Mouse (Mus musculus) heart, adult 2 months (tissue): ENCODE measurements around the gene Prodh2. TPM values are rescaled to one million over a fixed set of nuclear protein-coding genes. Genes with fewer than 3 reads are reported as not detected.
A peak's percentile ranks its signal among the peaks of the same experiment; 100 is the strongest.

Experiments
- DNase-seq, 2 experiments: peaks; one replicate each; pipeline ENCODE4 v3.0.0; 2021
- H3K27ac ChIP-seq: fragments of 200-600 bp; 2 replicates; pipeline ENCODE4 v1.8.1; 2022
- H3K27me3 ChIP-seq: fragments of 200-500 bp; 2 replicates; pipeline ENCODE4 v1.6.1; 2012; ENCODE audit warnings: mild to moderate bottlenecking, low read length, inconsistent platforms, mixed read lengths; ENCODE audit not compliant: control insufficient read depth, insufficient read depth
- H3K36me3 ChIP-seq: fragments of 200-500 bp; 2 replicates; pipeline ENCODE4 v1.6.1; 2012; ENCODE audit warnings: low read length, inconsistent platforms; ENCODE audit not compliant: control insufficient read depth, insufficient read depth
- H3K4me1 ChIP-seq: fragments of 200-500 bp; 2 replicates; pipeline ENCODE4 v1.6.1; 2011; ENCODE audit warnings: low read length; ENCODE audit not compliant: control insufficient read depth, insufficient read depth
- H3K4me3 ChIP-seq: fragments of 200-600 bp; 2 replicates; pipeline ENCODE4 v1.8.1; 2022
- H3K79me2 ChIP-seq: fragments of 200-500 bp; replicated peaks from 2 replicates; pipeline ENCODE4 v1.6.1; 2012; ENCODE audit warnings: mild to moderate bottlenecking, inconsistent platforms, low read length, moderate library complexity, mixed read lengths; ENCODE audit not compliant: control insufficient read depth, insufficient read depth
- H3K9ac ChIP-seq: fragments of 200-500 bp; 2 replicates; pipeline ENCODE4 v1.6.1; 2012; ENCODE audit warnings: low read depth, mild to moderate bottlenecking, control low read depth, inconsistent platforms, low read length, mixed read lengths
- CTCF ChIP-seq: fragments of 200-600 bp; IDR thresholded peaks from 2 replicates; pipeline ENCODE4 v1.8.1; 2022; ENCODE audit warnings: antibody characterized with exemption, mild to moderate bottlenecking, moderate library complexity
- EP300 ChIP-seq: fragments of 200-500 bp; IDR thresholded peaks from 2 replicates; pipeline ENCODE4 v1.6.1; 2011; ENCODE audit warnings: low read depth, low read length, control low read depth; ENCODE audit not compliant: insufficient read depth
- POLR2A ChIP-seq: fragments of 200-500 bp; IDR thresholded peaks from 2 replicates; pipeline ENCODE4 v1.6.1; 2011; ENCODE audit warnings: mild to moderate bottlenecking, low read depth, low read length, control low read depth; ENCODE audit not compliant: insufficient read depth
- WGBS: fragments of 180-500 bp; shearing (Covaris S2); methylation state at CpG from one replicate; pipeline ENCODE4 v1.1.7; 2018; 5-methylcytosine and 5-hydroxymethylcytosine counted together
- intact Hi-C: fragments of 180-260 bp; cut with DNase I; formaldehyde crosslinking; loops from one replicate; pipeline ENCODE4 v1.15.1; 2025
- polyA plus RNA-seq: library from polyadenylated mRNA; depleted of rRNA; stranded (reverse); fragments of >200 nt; gene quantifications from 2 replicates; pipeline ENCODE4 v1.2.3, GENCODE M21; 2012
- total RNA-seq, 2 experiments: library from RNA; stranded (reverse); gene quantifications; 2 replicates each; pipeline ENCODE4 v1.2.3; 2021

Gene Prodh2
- total and polyA plus RNA-seq, 3 experiments: not detected

GRCm38 (mm10) chr7:30550603-30551002 is 57.2 kb downstream of the Prodh2 start:
- no peak for DNase-seq
- intact Hi-C loops: loop anchor here (2.0 kb wide), 1 partner anchor 16 kb away; the partner anchor contains the start of gene Arhgap33
- Histone ChIP-seq H3K36me3 (no peaks in the 10 kb centered on the region), H3K79me2 (no peaks in the 10 kb centered on the region), H3K4me1 (no peaks in the 10 kb centered on the region; the same call in 1 of the 2 replicates), H3K27ac (no peak overlapping the region), H3K27me3 (no peaks in the 10 kb centered on the region), H3K9ac (no peak overlapping the region), H3K4me3 (no peak overlapping the region)
- TF ChIP-seq CTCF (no peak), POLR2A (no peak), EP300 (no peak)
- 93% methylated on average over 1 of the region's 1 CpGs for WGBS

GRCm38 (mm10) chr7:30551445-30552101 is 58.2 kb downstream of the Prodh2 start:
- no peaks in the 10 kb centered on the region; the same call in 1 of the 2 replicates for H3K4me1 ChIP-seq
- peak overlapping the region; percentile 60 for H3K4me3 ChIP-seq
- no peaks in the 10 kb centered on the region for H3K27me3 ChIP-seq
- peak overlapping the region; percentile 78 for H3K9ac ChIP-seq
- H3K79me2 ChIP-seq: no peaks in the 10 kb centered on the region
- DNase-seq: no peak
- peak; percentile 19; the same call in 1 of the 2 replicates for TF ChIP-seq EP300
- peak; percentile 77 for TF ChIP-seq CTCF
- TF ChIP-seq POLR2A: no peak
- H3K27ac ChIP-seq: peak overlapping the region; percentile 99
- intact Hi-C loops: loop anchor here (2.0 kb wide), 1 partner anchor 17 kb away; the partner anchor contains the start of gene Arhgap33
- WGBS: 2% methylated on average over 10 of the region's 10 CpGs
- H3K36me3 ChIP-seq: no peaks in the 10 kb centered on the region

GRCm38 (mm10) chr7:30552102-30553020 is 58.9 kb downstream of the Prodh2 start, which contains the start of the genes Hspb6 and Proser3:
Hspb6 (plus strand) TSS chr7:30552178.
Proser3 (minus strand) TSS chr7:30552299.
- Histone ChIP-seq H3K9ac (peak within 1 kb of the TSS; percentile 80), H3K36me3 (no peaks in the 10 kb centered on the region), H3K79me2 (no peaks in the 10 kb centered on the region), H3K4me1 (no peaks in the 10 kb centered on the region; the same call in 1 of the 2 replicates), H3K27me3 (no peaks in the 10 kb centered on the region), H3K4me3 (peak within 1 kb of the TSS; percentile 60), H3K27ac (peak within 1 kb of the TSS; percentile 99)
- WGBS: under 1% methylated on average over 44 of the region's 44 CpGs
- TF ChIP-seq EP300: peak; percentile 60; the same call in 1 of the 2 replicates
- peak; percentile 97 for TF ChIP-seq POLR2A
- peak; percentile 31 for TF ChIP-seq CTCF
- peak; percentile 95 to 98 for DNase-seq
- intact Hi-C loops: no loop called here

- WGBS: 2% methylated on average over 23 of the region's 23 CpGs
- intact Hi-C loops: no loop called here
Observed at GRCm38 (mm10) chr7:30553021-30553589, 59.7 kb downstream of the Prodh2 start.

GRCm38 (mm10) chr7:30553810-30554584 is 60.6 kb downstream of the Prodh2 start:
- DNase-seq: peak in 1 of 2 experiments; percentile 38
- H3K4me1 ChIP-seq: peaks cover 2% of the 10 kb centered on the region
- no peaks in the 10 kb centered on the region for H3K79me2 ChIP-seq
- peak overlapping the region; percentile 78 for H3K9ac ChIP-seq
- H3K27ac ChIP-seq: peak overlapping the region; percentile 99
- H3K36me3 ChIP-seq: no peaks in the 10 kb centered on the region
- no peak for TF ChIP-seq CTCF
- no peak for TF ChIP-seq EP300
- TF ChIP-seq POLR2A: no peak
- 61% methylated on average over 22 of the region's 22 CpGs for WGBS
- intact Hi-C loops: no loop called here
- H3K4me3 ChIP-seq: peak overlapping the region; percentile 60
- H3K27me3 ChIP-seq: no peaks in the 10 kb centered on the region

More at GRCm38 (mm10) chr7:30553021-30553589, 59.7 kb downstream of the Prodh2 start:
- peak; percentile 77 for DNase-seq
- peak overlapping the region; percentile 60 for H3K4me3 ChIP-seq
- no peaks in the 10 kb centered on the region; the same call in 1 of the 2 replicates for H3K4me1 ChIP-seq
- H3K27me3 ChIP-seq: no peaks in the 10 kb centered on the region
- H3K27ac ChIP-seq: peak overlapping the region; percentile 99
- H3K9ac ChIP-seq: peak overlapping the region; percentile 80
- TF ChIP-seq EP300 (0 out of 2 replicates have a peak, but pooled peaks have one; percentile 27), CTCF (0 out of 2 replicates have a peak, but pooled peaks have one; percentile 3), POLR2A (peak; percentile 96)
- H3K36me3 ChIP-seq: no peaks in the 10 kb centered on the region
- H3K79me2 ChIP-seq: no peaks in the 10 kb centered on the region
